Mouse (Mus musculus): ENCODE data around the gene Tnr. TPM values are rescaled to one million over a fixed set of nuclear protein-coding genes. Genes with fewer than 3 reads are reported as not detected.

The Tnr gene
- total and polyA plus RNA-seq, 3 experiments: not detected

DNA sequence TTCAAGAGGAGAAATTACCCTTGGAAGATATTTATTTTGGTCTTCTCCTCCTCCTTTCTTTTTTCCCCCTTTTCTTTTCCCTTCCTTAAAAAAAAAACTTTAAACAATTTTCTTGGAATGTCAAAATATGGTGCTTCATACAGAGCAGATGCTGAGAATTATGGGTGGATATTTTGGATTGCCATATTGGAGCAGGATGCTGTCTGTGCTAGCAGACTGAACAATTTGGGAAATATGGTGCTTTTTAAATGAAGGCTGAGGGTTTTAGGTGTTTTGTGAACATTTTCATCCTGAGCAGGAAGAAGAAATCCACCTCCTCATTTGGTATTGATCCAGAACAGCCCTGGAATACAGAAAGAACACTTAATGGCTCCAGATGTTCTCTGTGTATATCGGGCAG, 41.6 kb downstream of the Tnr start:
- no peaks in the 10 kb centered on the region for H3K79me2 ChIP-seq (replicated peaks; ENCODE audit: control insufficient read depth, extremely low read depth, insufficient read depth, poor library complexity, severe bottlenecking)
- no peak overlapping the region for H3K4me3 ChIP-seq (replicated peaks in 1 of 3; ENCODE audit: low read depth in 2 of 3, low read length in 2 of 3, poor library complexity in 1 of 3)
- no peaks in the 10 kb centered on the region for H3K9me3 ChIP-seq (replicated peaks; ENCODE audit: low read length)
- peaks cover 72% of the 10 kb centered on the region for H3K27me3 ChIP-seq (replicated peaks)
- no peak overlapping the region for H3K4me2 ChIP-seq (ENCODE audit: insufficient read depth, low read depth, poor library complexity, severe bottlenecking)
- no peaks in the 10 kb centered on the region for H3K4me1 ChIP-seq (ENCODE audit: control insufficient read depth in 1 of 2, insufficient read depth in 2 of 2)
- no peak for DNase-seq (ENCODE audit: extremely low read depth)
- no peak overlapping the region for H3K9ac ChIP-seq (ENCODE audit: insufficient read depth, low read depth)
- no peaks in the 10 kb centered on the region for H3K36me3 ChIP-seq (replicated peaks in 1 of 2; ENCODE audit: control insufficient read depth in 1 of 2, insufficient read depth in 1 of 2, low read length in 1 of 2)
- in situ Hi-C loops (cut with MboI; ENCODE audit: low pct_ligation_motif_present, low pct_unique_long_range_greater_than_20kb, low sequenced_read_pairs) (no loop called here), dilution Hi-C loops (cut with MboI; ENCODE audit: extremely low pct_ligation_motif_present, extremely low pct_unique_long_range_greater_than_20kb, low sequenced_read_pairs) (no loop called here)
- no peak for TF ChIP-seq JUND (conservative IDR thresholded peaks at IDR 0.05; ENCODE audit: low read depth, low read length)
- no peak for TF ChIP-seq RAD21 (IDR thresholded peaks at IDR 0.05; ENCODE audit: low read depth, low read length)
- no peak for TF ChIP-seq ZNF384 (IDR thresholded peaks at IDR 0.05; ENCODE audit: low read depth, low read length)
- TF ChIP-seq CTCF (conservative IDR thresholded peaks at IDR 0.05 in 1 of 2, IDR thresholded peaks at IDR 0.05 in 1 of 2; ENCODE audit: low read depth in 2 of 2, low read length in 2 of 2): no peak
- no peak for TF ChIP-seq USF1 (IDR thresholded peaks at IDR 0.05; ENCODE audit: low read depth, low read length)
- no peak for TF ChIP-seq POLR2AphosphoS2 (IDR thresholded peaks at IDR 0.05; ENCODE audit: low read depth, low read length)
- TF ChIP-seq TBP (conservative IDR thresholded peaks at IDR 0.05; ENCODE audit: low read depth, low read length): no peak
- TF ChIP-seq ETS1 (conservative IDR thresholded peaks at IDR 0.05; ENCODE audit: low read depth, low read length): no peak
- no peak for TF ChIP-seq KAT2A (IDR thresholded peaks at IDR 0.05; ENCODE audit: insufficient replicate concordance, low read length)
- no peak for TF ChIP-seq EP300 (IDR thresholded peaks at IDR 0.05; ENCODE audit: low read length)
- TF ChIP-seq ELF1 (IDR thresholded peaks at IDR 0.05; ENCODE audit: low read depth, low read length): no peak
- H3K27ac ChIP-seq (ENCODE audit: insufficient read depth, low read depth): no peak overlapping the region

DNA sequence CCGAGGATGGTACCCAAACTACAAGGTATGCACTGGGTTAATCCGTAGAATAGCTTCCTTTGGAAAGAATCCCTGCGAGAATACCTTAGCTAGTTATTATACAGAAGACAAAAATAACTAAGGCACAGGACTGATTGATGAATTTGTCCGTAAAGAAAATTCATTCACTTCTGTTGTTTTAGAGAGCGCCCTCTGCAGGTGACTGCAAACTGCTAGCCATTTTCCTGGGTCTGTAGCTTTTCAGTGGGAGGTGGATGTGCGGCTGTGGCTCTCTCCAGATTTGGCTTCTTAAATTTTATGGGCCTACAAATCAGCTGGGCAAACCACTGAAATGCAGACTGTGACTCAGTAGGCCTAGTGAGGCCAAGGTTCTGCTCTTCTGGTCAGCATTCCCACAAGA, 42.5 kb downstream of the Tnr start:
- no peaks in the 10 kb centered on the region for H3K4me1 ChIP-seq (ENCODE audit: control insufficient read depth in 1 of 2, insufficient read depth in 2 of 2)
- no peak overlapping the region for H3K9ac ChIP-seq (ENCODE audit: insufficient read depth, low read depth)
- H3K27ac ChIP-seq (ENCODE audit: insufficient read depth, low read depth): no peak overlapping the region
- TF ChIP-seq RAD21 (IDR thresholded peaks at IDR 0.05; ENCODE audit: low read depth, low read length) (peak; percentile 5), CTCF (conservative IDR thresholded peaks at IDR 0.05 in 1 of 2, IDR thresholded peaks at IDR 0.05 in 1 of 2; ENCODE audit: low read depth in 2 of 2, low read length in 2 of 2) (peak; percentile 40 to 64), KAT2A (IDR thresholded peaks at IDR 0.05; ENCODE audit: insufficient replicate concordance, low read length) (no peak), SMC3 (IDR thresholded peaks at IDR 0.05; ENCODE audit: low read depth, low read length) (peak; percentile 45), MXI1 (IDR thresholded peaks at IDR 0.05; ENCODE audit: low read depth, low read length) (no peak), ZC3H11A (IDR thresholded peaks at IDR 0.05; ENCODE audit: low read depth, low read length) (no peak), GABPA (IDR thresholded peaks at IDR 0.05; ENCODE audit: insufficient replicate concordance, low read depth, low read length) (no peak), JUN (IDR thresholded peaks at IDR 0.05; ENCODE audit: insufficient read depth, low read depth, low read length) (no peak)
- no peak overlapping the region for H3K4me3 ChIP-seq (replicated peaks in 1 of 3; ENCODE audit: low read depth in 2 of 3, low read length in 2 of 3, poor library complexity in 1 of 3)
- H3K36me3 ChIP-seq (replicated peaks in 1 of 2; ENCODE audit: control insufficient read depth in 1 of 2, insufficient read depth in 1 of 2, low read length in 1 of 2): no peaks in the 10 kb centered on the region
- peaks cover 71% of the 10 kb centered on the region for H3K27me3 ChIP-seq (replicated peaks)
- in situ Hi-C loops (cut with MboI; ENCODE audit: low pct_ligation_motif_present, low pct_unique_long_range_greater_than_20kb, low sequenced_read_pairs) (no loop called here), dilution Hi-C loops (cut with MboI; ENCODE audit: extremely low pct_ligation_motif_present, extremely low pct_unique_long_range_greater_than_20kb, low sequenced_read_pairs) (no loop called here)
- DNase-seq (ENCODE audit: extremely low read depth): peak; percentile 10
- no peaks in the 10 kb centered on the region for H3K79me2 ChIP-seq (replicated peaks; ENCODE audit: control insufficient read depth, extremely low read depth, insufficient read depth, poor library complexity, severe bottlenecking)
- no peaks in the 10 kb centered on the region for H3K9me3 ChIP-seq (replicated peaks; ENCODE audit: low read length)
- peak overlapping the region; percentile 50; the same call in 1 of the 2 replicates for H3K4me2 ChIP-seq (ENCODE audit: insufficient read depth, low read depth, poor library complexity, severe bottlenecking)

All from CH12.LX (cell line).